Mouse (Mus musculus) embryonic facial prominence, embryonic 13.5 days (tissue): ENCODE results near the gene Gm47995. TPM values are rescaled to one million over a fixed set of nuclear protein-coding genes. Genes with fewer than 3 reads are reported as not detected.
"Not testable (repeated sequence)": the region's sequence is repeated elsewhere in the genome, so short reads cannot be mapped to it uniquely, and the experiment has no call there.

Experiments
- ATAC-seq: fragments of 200-750 bp; cut with Nextera tagmentation; 2 replicates; pipeline ENCODE4 v1.8.0; 2017; ENCODE audit warnings: low read depth; ENCODE audit not compliant: insufficient number of reproducible peaks, insufficient read depth, low FRiP score, low TSS enrichment
- H3K27ac ChIP-seq: fragments of 300-500 bp; sonication (generic); 2 replicates; pipeline ENCODE4 v1.5.1; 2015; ENCODE audit warnings: moderate library complexity, mild to moderate bottlenecking, inconsistent platforms
- H3K27me3 ChIP-seq: fragments of 300-500 bp; sonication (generic); 2 replicates; pipeline ENCODE4 v1.6.1; 2015; ENCODE audit warnings: mild to moderate bottlenecking, inconsistent platforms
- H3K36me3 ChIP-seq: fragments of 300-500 bp; sonication (generic); 2 replicates; pipeline ENCODE4 v1.6.1; 2015; ENCODE audit warnings: mild to moderate bottlenecking, inconsistent platforms
- H3K4me1 ChIP-seq: fragments of 300-500 bp; sonication (generic); 2 replicates; pipeline ENCODE4 v1.6.1; 2015; ENCODE audit warnings: inconsistent platforms
- H3K4me2 ChIP-seq: fragments of 300-500 bp; sonication (generic); 2 replicates; pipeline ENCODE4 v1.6.1; 2015; ENCODE audit warnings: moderate library complexity, mild to moderate bottlenecking, inconsistent platforms
- H3K4me3 ChIP-seq: fragments of 300-500 bp; sonication (generic); 2 replicates; pipeline ENCODE4 v1.5.1; 2015; ENCODE audit warnings: mild to moderate bottlenecking, inconsistent platforms
- H3K9ac ChIP-seq: fragments of 300-500 bp; sonication (generic); 2 replicates; pipeline ENCODE4 v1.6.1; 2015; ENCODE audit warnings: mild to moderate bottlenecking, inconsistent platforms
- H3K9me3 ChIP-seq: fragments of 300-500 bp; sonication (generic); 2 replicates; pipeline ENCODE4 v1.6.1; 2016; ENCODE audit warnings: inconsistent platforms
- WGBS: fragments of 180-500 bp; shearing (Covaris S2); methylation state at CpG from one replicate; pipeline ENCODE4 v1.1.7; 2015; ENCODE audit warnings: mixed read lengths; 5-methylcytosine and 5-hydroxymethylcytosine counted together
- polyA plus RNA-seq: library from polyadenylated mRNA; unstranded; fragments of >200 nt; fragmentation: Nextera tagmentation; extraction: Ambion mirVana; gene quantifications from 2 replicates; pipeline ENCODE4 v1.2.1, GENCODE M21; 2015

Gm47995 gene
- polyA plus RNA-seq, result not detected in 2 replicates

DNA sequence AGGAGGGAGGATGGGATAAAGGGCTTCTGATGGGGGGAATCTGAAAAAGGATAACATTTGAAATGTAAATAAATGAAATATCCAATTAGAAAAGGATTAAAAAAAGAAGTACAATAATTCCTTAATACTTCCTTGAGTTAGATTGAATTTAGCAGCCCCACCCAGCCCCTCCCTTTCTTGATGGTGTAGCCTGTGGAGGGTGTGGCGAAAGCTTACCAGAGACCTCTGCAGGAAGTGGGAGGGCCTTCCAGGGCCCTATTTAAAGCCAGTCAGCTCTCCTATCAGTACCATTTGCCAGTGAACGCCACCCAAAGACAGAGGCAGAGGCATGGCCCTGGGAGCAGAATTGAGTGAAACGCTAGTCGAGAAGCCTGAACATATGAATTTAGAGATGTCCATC, at the start of gene Gm47995:
Gm47995 (plus strand) TSS at position 329 of the 400 bp plus-strand sequence.
- not testable (repeated sequence) for H3K4me2 ChIP-seq, H3K27me3 ChIP-seq, H3K9me3 ChIP-seq, H3K4me1 ChIP-seq, H3K36me3 ChIP-seq, ATAC-seq, H3K27ac ChIP-seq, H3K9ac ChIP-seq, H3K4me3 ChIP-seq
- 75% methylated on average over 3 of the region's 4 CpGs for WGBS

DNA sequence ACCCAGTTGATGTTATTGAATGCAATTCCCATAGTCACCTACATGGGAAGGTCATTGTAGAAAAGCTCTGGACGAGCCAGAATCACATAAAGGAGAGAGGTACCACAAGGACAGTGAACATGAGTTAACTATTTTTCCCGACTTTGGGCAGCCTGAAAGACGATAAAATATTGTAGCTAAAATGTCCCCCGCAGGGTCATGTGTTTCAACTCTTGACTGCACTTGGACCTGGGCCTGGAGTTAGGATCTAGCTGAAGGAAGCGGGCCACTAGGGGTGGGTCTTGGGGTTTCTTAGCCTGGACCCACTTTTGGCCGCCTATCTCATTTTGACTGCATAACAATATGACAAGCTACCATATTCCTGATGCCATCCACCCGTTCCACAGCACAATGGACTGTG, 48.0 kb upstream of the Gm47995 start:
- H3K4me3 ChIP-seq, result no peak overlapping the region
- H3K27me3 ChIP-seq, result no peaks in the 10 kb centered on the region
- no peaks in the 10 kb centered on the region for H3K36me3 ChIP-seq
- no peak for ATAC-seq
- H3K4me1 ChIP-seq, result 0 out of 2 replicates have a peak, but pooled peaks cover 5% of the 10 kb centered on the region
- H3K9ac ChIP-seq, result no peak overlapping the region
- 90% methylated on average over 7 of the region's 7 CpGs for WGBS
- H3K4me2 ChIP-seq, result no peak overlapping the region
- no peak overlapping the region for H3K27ac ChIP-seq
- no peaks in the 10 kb centered on the region for H3K9me3 ChIP-seq

DNA sequence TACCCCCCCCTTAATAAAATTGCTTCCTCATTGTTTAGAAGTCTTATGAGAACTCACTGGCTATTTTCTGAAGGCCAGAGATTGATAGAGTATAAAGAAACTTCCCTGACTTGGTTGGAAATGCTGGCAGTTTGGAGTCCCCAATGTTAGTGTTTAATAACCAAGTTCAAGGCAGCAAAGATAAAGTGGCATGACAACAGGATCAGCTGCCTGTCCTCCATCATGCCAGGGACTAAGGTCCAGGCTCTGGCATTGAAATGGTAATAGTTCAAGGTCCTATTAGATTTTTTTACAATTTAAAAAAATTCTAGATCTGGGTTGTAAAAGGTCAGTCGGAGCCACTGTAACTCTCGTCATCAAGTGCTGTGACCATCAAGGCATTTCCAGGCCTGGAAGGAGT, 47.2 kb upstream of the Gm47995 start:
- Histone ChIP-seq H3K27ac (no peak overlapping the region), H3K36me3 (no peaks in the 10 kb centered on the region), H3K27me3 (no peaks in the 10 kb centered on the region), H3K4me3 (no peak overlapping the region), H3K4me2 (no peak overlapping the region), H3K9me3 (no peaks in the 10 kb centered on the region), H3K9ac (no peak overlapping the region), H3K4me1 (0 out of 2 replicates have a peak, but pooled peaks cover 5% of the 10 kb centered on the region)
- ATAC-seq, result no peak
- 68% methylated on average over 2 of the region's 2 CpGs for WGBS

DNA sequence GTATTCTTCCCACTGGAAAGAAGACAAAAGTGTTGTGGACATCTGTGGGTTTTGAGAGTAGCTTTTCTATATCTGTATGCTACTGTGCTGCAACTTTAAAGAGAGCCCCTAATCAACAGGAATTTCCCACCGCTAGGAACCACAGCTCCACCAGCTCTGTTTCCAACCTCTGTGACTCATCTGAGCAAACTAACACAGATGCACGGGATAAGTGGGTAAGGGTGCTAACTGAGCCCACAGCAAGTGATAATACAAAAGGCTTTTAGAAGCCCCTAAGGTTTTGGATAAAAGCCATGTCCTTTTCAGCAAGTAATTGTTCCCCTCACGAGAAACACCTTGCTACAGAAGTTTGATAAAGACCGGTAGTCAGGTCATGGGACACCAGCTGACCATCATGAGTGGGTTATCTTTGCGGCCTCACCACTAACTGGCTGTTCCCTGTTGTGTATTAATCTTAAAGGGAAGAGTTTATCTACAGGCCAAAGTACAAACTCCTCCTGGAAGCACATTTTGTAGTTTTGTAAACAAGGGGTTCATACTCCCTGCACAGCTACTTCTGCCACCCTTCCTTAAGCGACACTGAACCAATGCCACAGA, 45.1 kb upstream of the Gm47995 start:
- Histone ChIP-seq H3K27ac (no peak overlapping the region), H3K9ac (no peak overlapping the region), H3K4me2 (no peak overlapping the region), H3K4me1 (0 out of 2 replicates have a peak, but pooled peaks cover 5% of the 10 kb centered on the region), H3K36me3 (no peaks in the 10 kb centered on the region), H3K4me3 (no peak overlapping the region), H3K9me3 (no peaks in the 10 kb centered on the region), H3K27me3 (no peaks in the 10 kb centered on the region)
- ATAC-seq, result no peak
- WGBS, result 75% methylated on average over 6 of the region's 6 CpGs

DNA sequence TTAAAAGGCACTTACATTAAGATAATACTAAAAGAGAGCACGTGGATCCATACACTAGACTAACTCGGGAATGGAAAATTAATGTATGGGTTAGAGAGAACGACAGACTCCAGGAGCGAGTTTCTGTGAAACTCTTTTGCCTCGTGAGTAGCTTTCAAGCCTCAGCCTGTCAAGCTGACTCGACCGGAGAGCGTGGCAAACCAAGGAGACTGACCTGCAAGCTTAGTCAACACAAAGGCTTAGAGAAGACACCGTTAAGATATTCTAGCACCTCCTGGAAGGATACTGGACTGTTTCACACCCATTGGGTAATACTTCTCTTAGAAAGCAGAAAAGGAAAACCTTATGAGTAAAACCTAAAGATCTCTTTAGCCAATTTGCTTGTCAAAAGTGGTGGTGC, 44.1 kb upstream of the Gm47995 start:
- not testable (repeated sequence) for ATAC-seq, H3K4me3 ChIP-seq, H3K27ac ChIP-seq, H3K9me3 ChIP-seq, H3K36me3 ChIP-seq, H3K4me1 ChIP-seq, H3K9ac ChIP-seq, H3K27me3 ChIP-seq, H3K4me2 ChIP-seq
- WGBS, result 88% methylated on average over 9 of the region's 9 CpGs

DNA sequence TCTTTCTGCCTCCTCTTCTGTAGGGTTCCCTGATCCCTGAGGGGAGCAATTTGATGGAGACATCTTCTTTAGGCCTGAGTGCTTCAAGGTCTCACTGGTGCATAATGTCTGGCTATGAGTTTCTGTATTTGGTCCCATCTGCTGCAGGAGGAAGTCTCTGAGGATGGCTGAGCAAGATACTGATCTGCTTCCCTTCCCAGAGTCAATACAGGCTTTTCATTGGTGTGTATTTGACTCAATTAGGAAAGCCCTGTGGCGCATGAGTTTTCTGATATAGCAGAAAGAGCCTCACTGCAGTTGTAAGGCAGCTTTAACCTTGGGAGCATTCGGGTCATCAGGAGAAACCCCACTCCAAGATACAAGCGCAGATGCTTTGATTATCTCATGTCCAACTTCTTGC, 42.1 kb upstream of the Gm47995 start:
- Histone ChIP-seq H3K9me3 (no peaks in the 10 kb centered on the region), H3K9ac (no peak overlapping the region), H3K36me3 (no peaks in the 10 kb centered on the region), H3K4me3 (no peak overlapping the region), H3K27me3 (no peaks in the 10 kb centered on the region), H3K4me2 (no peak overlapping the region), H3K4me1 (peaks cover 9% of the 10 kb centered on the region; the same call in 1 of the 2 replicates), H3K27ac (no peak overlapping the region)
- 90% methylated on average over 3 of the region's 3 CpGs for WGBS
- no peak for ATAC-seq

DNA sequence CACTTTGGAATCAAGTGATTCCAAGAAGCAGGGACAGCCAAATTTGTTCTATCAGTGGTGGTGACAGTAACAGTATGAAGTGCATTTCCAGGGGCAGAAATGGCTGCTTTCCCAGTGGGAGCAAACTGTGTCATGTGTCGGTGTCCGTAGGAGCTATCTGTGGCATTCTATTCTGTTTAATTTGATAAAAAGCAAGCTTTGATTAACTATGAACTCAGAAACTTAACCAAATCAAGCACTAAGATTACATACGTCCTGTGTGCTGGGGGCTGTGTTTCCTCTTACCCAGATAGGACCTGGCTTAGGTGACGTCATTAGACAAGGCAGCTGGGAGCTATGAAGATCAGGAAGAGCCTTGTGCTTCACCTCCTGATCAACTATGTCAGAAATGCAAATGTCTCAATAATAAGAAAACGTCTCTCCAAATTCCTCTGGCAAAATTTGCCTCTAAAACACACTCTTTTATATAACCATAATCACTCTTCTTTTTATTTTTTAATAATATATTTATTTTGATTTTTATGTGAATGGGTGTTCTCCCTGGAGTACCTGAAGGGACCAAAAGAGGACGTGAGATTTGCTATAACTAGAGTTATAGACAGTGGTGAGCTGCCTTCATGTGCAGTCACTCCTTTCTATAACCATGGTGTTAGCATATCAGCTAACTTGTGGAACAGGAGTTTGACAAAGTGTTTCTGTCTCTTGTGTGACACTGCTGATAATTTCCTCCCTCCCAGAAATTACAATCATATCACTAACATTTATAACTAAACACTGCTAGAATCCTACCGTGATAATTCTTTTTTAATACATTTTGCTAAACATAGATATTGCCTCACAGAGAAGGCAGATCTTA, 41.2 kb upstream of the Gm47995 start:
- 69% methylated on average over 7 of the region's 7 CpGs for WGBS
- ATAC-seq, result no peak
- no peak overlapping the region for H3K4me2 ChIP-seq

DNA sequence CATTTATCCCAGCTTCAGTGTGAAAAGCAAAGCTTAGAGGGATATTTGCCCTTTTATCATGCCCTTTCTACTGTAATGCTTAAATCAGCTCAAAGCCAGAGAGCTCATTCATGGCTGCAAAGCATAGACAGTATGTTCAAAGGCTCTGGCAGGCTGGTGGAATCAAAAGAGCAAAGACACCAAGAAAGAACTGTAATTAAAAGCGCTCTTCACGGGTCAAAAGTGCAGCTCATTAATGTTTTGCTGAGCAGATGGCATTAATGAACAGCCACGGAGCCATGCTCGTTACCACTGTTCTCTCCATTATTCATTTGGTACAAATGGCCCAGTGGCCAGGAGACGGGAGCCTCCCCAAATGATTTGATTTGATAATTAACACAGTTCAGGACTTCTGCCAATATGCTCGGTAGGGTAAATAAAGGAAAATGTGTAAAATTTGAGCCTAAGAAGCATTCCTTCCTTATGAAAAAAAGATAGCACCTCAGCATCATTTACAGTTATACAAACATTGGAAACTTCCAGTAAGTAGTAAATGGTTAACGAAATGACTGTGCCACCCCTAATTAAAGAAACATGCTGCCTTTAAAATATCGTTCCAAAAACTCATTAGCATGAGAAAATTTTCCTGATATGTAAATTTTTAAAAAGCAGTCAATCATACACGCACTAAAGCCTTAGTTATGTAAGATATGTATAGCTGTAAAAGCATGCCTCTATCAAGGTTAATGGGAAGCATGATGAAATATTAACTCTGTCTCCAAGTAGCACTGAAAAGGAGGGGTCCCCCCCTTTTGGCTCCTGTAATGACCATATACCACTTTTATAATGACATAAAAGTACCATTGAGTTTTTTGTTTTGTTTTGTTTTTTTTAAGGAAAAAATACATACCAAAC, 40.0 kb upstream of the Gm47995 start:
- H3K9me3 ChIP-seq, result no peaks in the 10 kb centered on the region
- 55% methylated on average over 9 of the region's 9 CpGs for WGBS
- no peak overlapping the region for H3K9ac ChIP-seq
- H3K27me3 ChIP-seq, result no peaks in the 10 kb centered on the region
- H3K36me3 ChIP-seq, result no peaks in the 10 kb centered on the region
- H3K4me3 ChIP-seq, result no peak overlapping the region
- H3K4me2 ChIP-seq, result no peak overlapping the region
- no peak overlapping the region for H3K27ac ChIP-seq
- ATAC-seq, result no peak
- peaks cover 4% of the 10 kb centered on the region; the same call in 1 of the 2 replicates for H3K4me1 ChIP-seq

More for the DNA sequence above, 41.2 kb upstream of the Gm47995 start:
- Histone ChIP-seq H3K4me1 (peaks cover 9% of the 10 kb centered on the region; the same call in 1 of the 2 replicates), H3K4me3 (no peak overlapping the region), H3K27ac (no peak overlapping the region), H3K27me3 (no peaks in the 10 kb centered on the region), H3K9ac (no peak overlapping the region), H3K36me3 (no peaks in the 10 kb centered on the region), H3K9me3 (no peaks in the 10 kb centered on the region)

DNA sequence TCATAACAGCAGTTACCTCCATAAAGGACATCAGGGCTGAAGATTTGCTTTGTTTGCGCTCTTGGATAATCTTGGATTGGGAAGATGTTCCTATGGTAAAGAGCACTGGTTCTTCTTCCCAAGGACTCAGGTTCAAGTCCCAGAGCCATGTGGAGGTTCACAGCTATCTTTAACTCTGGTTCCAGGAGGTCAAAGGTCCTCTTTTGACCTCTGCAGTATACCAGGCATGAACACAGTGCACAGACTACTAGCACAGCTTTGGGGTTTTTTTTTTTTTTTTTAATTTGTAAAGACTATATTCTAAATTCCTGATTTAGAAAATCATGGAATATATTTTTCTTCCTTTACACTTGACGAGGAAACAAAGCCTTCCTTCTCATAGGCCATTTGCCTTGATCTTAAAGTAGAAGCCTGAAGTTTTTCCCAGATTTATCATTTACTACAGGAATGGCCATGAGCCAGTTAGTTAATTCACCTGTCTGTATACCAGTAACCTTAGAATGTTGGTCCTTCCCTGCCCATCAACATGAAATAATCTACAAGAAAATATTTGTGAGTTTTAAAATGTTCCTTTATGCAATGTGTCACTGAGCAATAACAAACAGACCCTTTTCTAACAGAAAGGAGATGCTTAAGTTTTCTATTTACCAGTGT, 39.3 kb upstream of the Gm47995 start:
- H3K4me2 ChIP-seq, result no peak overlapping the region
- no peak overlapping the region for H3K4me3 ChIP-seq
- peaks cover 4% of the 10 kb centered on the region; the same call in 1 of the 2 replicates for H3K4me1 ChIP-seq
- H3K27me3 ChIP-seq, result no peaks in the 10 kb centered on the region
- 84% methylated on average over 2 of the region's 2 CpGs for WGBS
- no peaks in the 10 kb centered on the region for H3K9me3 ChIP-seq
- no peak for ATAC-seq
- H3K9ac ChIP-seq, result no peak overlapping the region
- no peak overlapping the region for H3K27ac ChIP-seq
- no peaks in the 10 kb centered on the region for H3K36me3 ChIP-seq

DNA sequence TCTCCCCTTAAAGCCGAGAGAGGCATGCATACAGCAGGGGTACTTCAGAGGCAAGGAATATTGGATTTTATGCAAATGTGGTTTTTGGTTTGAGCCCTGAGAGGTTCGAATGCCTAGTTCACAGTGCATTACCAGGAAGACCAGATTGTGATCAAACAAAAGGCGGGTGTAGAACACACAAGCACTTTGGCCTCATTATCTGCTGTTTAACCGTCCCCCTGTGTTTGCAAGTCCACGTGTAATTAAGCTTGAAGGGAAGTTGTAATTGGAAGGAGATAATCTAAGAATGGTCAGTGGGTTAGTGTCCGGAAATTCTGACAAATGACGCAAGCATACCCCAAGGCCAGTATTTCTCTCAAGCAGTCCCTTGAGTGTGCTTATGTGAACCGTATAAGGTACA, 32.2 kb upstream of the Gm47995 start:
- Histone ChIP-seq H3K27me3 (no peaks in the 10 kb centered on the region), H3K4me1 (peaks cover 6% of the 10 kb centered on the region; the same call in 1 of the 2 replicates), H3K36me3 (no peaks in the 10 kb centered on the region), H3K9me3 (no peaks in the 10 kb centered on the region), H3K27ac (no peak overlapping the region), H3K9ac (no peak overlapping the region), H3K4me2 (no peak overlapping the region), H3K4me3 (no peak overlapping the region)
- ATAC-seq, result no peak
- 31% methylated on average over 8 of the region's 8 CpGs for WGBS
